Mouse (Mus musculus): ENCODE results near the gene Gpr171.
"Not testable (repeated sequence)": the region's sequence is repeated elsewhere in the genome, so short reads cannot be mapped to it uniquely, and the experiment has no call there.

GRCm38 (mm10) chr3:59109834-59110233 is 8.2 kb upstream of the Gpr171 start:
- not testable (repeated sequence) for TF ChIP-seq NRF1 (IDR thresholded peaks at IDR 0.05; ENCODE audit: low read depth, low read length); POLR2A (IDR thresholded peaks at IDR 0.05; ENCODE audit: low read depth, low read length); RCOR1 (conservative IDR thresholded peaks at IDR 0.05; ENCODE audit: low read depth, low read length); CTCF (conservative IDR thresholded peaks at IDR 0.05 in 1 of 2, IDR thresholded peaks at IDR 0.05 in 1 of 2; ENCODE audit: low read depth in 2 of 2, low read length in 2 of 2); BHLHE40 (IDR thresholded peaks at IDR 0.05; ENCODE audit: low read depth, low read length)
